Mouse (Mus musculus) lung, postnatal 0 days (tissue): ENCODE data around the gene Atf6. TPM values are rescaled to one million over a fixed set of nuclear protein-coding genes. Genes with fewer than 3 reads are reported as not detected.

Experiments
- ATAC-seq: fragments of 200-750 bp; cut with Nextera tagmentation; 2 replicates; pipeline ENCODE4 v1.8.0; 2017; ENCODE audit warnings: moderate library complexity
- DNase-seq: peaks from one replicate; pipeline ENCODE4 v3.0.0-alpha.2; 2016; ENCODE audit warnings: low spot score
- H3K27ac ChIP-seq: fragments of 300-500 bp; sonication (generic); 2 replicates; pipeline ENCODE4 v1.5.1; 2014; ENCODE audit warnings: antibody characterized with exemption, mild to moderate bottlenecking, low read length, mixed read lengths
- H3K27me3 ChIP-seq: fragments of 300-500 bp; sonication (generic); replicated peaks from 2 replicates; pipeline ENCODE4 v1.6.1; 2014; ENCODE audit warnings: low read length, mixed read lengths; ENCODE audit not compliant: insufficient read depth
- H3K36me3 ChIP-seq: fragments of 300-500 bp; sonication (generic); 2 replicates; pipeline ENCODE4 v1.6.1; 2014; ENCODE audit warnings: low read length, mixed read lengths; ENCODE audit not compliant: insufficient read depth
- H3K4me1 ChIP-seq: fragments of 300-500 bp; sonication (generic); 2 replicates; pipeline ENCODE4 v1.6.1; 2014; ENCODE audit warnings: antibody characterized with exemption, low read depth, low read length, mixed read lengths; ENCODE audit not compliant: insufficient read depth
- H3K4me2 ChIP-seq: fragments of 300-500 bp; sonication (generic); replicated peaks from 2 replicates; pipeline ENCODE4 v1.6.1; 2014; ENCODE audit warnings: low read depth, mild to moderate bottlenecking, low read length, moderate library complexity, mixed read lengths
- H3K4me3 ChIP-seq: fragments of 300-500 bp; sonication (generic); 2 replicates; pipeline ENCODE4 v1.5.1; 2014; ENCODE audit warnings: low read depth, low read length
- H3K9ac ChIP-seq: fragments of 300-500 bp; sonication (generic); replicated peaks from 2 replicates; pipeline ENCODE4 v1.6.1; 2014; ENCODE audit warnings: low read depth, mild to moderate bottlenecking
- H3K9me3 ChIP-seq: fragments of 300-500 bp; sonication (generic); 2 replicates; pipeline ENCODE4 v1.6.1; 2016; ENCODE audit warnings: low read length, mixed read lengths
- CTCF ChIP-seq: IDR thresholded peaks from 2 replicates; pipeline ENCODE4 v1.5.1; 2016; ENCODE audit warnings: antibody characterized with exemption, mild to moderate bottlenecking
- EP300 ChIP-seq: IDR thresholded peaks from 2 replicates; pipeline ENCODE4 v1.6.1; 2016; ENCODE audit warnings: antibody characterized with exemption, mild to moderate bottlenecking, control low read depth
- WGBS: fragments of 180-500 bp; shearing (Covaris S2); extraction: QIAGEN DNeasy Blood & Tissue Kit; methylation state at CpG from one replicate; pipeline ENCODE4 v1.1.7; 2014; 5-methylcytosine and 5-hydroxymethylcytosine counted together
- polyA plus RNA-seq: library from polyadenylated mRNA; unstranded; fragments of >200 nt; fragmentation: Nextera tagmentation; extraction: Ambion mirVana; gene quantifications from 2 replicates; pipeline ENCODE4 v1.2.1, GENCODE M21; 2015

Gene Atf6
- polyA plus RNA-seq, 1 experiment from 2014 or later: 11.0 TPM

DNA sequence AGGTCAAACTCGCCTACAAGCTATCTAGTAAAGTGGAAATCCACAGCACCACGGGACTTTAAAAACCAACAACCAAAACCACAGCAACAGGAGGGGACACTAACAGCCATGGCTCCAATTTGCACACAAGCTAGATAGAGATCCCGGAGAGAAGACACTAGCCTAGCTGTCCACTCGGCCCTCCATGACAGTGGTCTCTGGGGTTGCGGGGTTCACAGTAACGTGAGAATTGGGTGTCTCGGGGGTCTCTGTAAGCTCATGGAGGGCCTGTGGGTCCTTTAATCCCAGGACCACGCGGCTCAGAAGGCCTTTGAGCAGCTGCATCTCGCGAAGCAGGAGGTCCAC is 39.5 kb upstream of the Atf6 start:
- Histone ChIP-seq H3K9me3 (no peaks in the 10 kb centered on the region), H3K4me2 (peak overlapping the region; percentile 49), H3K27ac (no peak overlapping the region), H3K4me3 (peak overlapping the region; percentile 29; the same call in 1 of the 2 replicates), H3K36me3 (no peaks in the 10 kb centered on the region), H3K27me3 (peaks cover 19% of the 10 kb centered on the region), H3K9ac (no peak overlapping the region), H3K4me1 (peaks cover 4% of the 10 kb centered on the region)
- TF ChIP-seq EP300: no peak
- no peak for TF ChIP-seq CTCF
- DNase-seq (no peak), ATAC-seq (no peak)
- WGBS: 24% methylated on average over 11 of the region's 11 CpGs

DNA sequence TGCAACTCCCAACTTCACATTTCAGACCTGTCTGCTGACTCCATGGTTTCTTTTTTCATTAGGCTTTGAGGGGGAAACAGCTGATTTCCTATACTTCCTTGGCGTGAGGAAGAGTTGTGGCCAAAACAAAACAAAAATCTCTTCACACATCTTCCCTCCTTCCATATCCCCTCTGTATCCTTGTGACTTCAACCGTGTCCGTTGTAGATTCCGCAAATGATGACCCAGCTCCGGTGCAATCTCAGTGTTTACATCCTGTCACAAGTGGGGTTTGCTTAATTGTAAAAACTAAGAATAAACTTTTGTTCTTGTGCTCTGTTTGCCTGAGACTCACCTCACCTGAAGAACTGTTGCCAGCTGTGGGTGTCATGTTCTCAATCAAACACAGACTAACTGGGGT is 35.9 kb upstream of the Atf6 start:
- Histone ChIP-seq H3K36me3 (no peaks in the 10 kb centered on the region), H3K27me3 (peaks cover 15% of the 10 kb centered on the region), H3K4me2 (no peak overlapping the region), H3K9ac (no peak overlapping the region), H3K27ac (no peak overlapping the region), H3K4me1 (peaks cover 2% of the 10 kb centered on the region), H3K4me3 (no peak overlapping the region), H3K9me3 (no peaks in the 10 kb centered on the region)
- no peak for TF ChIP-seq EP300
- TF ChIP-seq CTCF: no peak
- DNase-seq (no peak), ATAC-seq (no peak)
- 20% methylated on average over 5 of the region's 5 CpGs for WGBS

DNA sequence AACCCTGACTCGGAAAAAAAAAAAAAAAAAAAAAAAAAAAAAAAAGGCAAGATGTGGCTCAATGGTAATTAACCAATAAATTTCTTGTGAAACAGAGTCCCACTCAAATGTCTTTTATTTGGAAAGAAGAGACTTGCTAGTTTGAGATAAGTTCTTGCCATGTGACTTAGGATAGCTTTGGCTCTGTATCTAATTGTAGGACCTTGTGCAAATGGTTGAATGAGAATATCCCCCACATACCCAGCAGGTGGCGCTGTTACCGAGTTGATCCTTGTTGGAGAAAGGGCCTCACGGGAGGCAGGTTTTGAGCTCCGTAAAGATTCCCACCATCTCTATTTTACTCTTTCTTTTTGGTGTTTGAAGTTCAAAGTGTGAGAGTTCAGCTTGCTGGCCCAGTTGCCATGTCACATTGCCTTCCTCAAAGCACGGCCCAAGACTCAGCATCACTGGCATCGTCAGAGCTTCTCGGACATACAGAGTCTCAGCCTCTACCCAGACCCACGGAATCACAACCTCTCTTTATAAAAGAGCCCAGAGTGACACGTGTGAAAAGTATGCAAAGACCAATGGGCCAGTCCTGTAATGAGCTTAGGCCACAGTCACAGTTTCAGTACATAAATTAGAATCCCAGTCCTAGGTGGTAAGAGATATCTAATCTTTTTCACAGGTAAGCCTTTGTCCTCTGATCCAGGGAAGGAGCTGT is 34.1 kb upstream of the Atf6 start:
- no peaks in the 10 kb centered on the region; the same call in 1 of the 2 replicates for H3K27me3 ChIP-seq
- peak; percentile 55 for ATAC-seq
- H3K27ac ChIP-seq: no peak overlapping the region
- H3K36me3 ChIP-seq: no peaks in the 10 kb centered on the region
- no peak overlapping the region for H3K4me3 ChIP-seq
- peak; percentile 85 for TF ChIP-seq CTCF
- no peak for TF ChIP-seq EP300
- DNase-seq: peak; percentile 88
- H3K9ac ChIP-seq: no peak overlapping the region
- H3K4me2 ChIP-seq: no peak overlapping the region
- 30% methylated on average over 10 of the region's 10 CpGs for WGBS
- no peaks in the 10 kb centered on the region for H3K9me3 ChIP-seq
- no peaks in the 10 kb centered on the region for H3K4me1 ChIP-seq

GRCm38 (mm10) chr1:170900799-170901467 is 33.4 kb upstream of the Atf6 start:
- DNase-seq (peak; percentile 81), ATAC-seq (no peak)
- no peaks in the 10 kb centered on the region for H3K4me1 ChIP-seq
- TF ChIP-seq EP300: no peak
- peak; percentile 65 for TF ChIP-seq CTCF
- H3K27ac ChIP-seq: no peak overlapping the region
- no peak overlapping the region for H3K4me3 ChIP-seq
- H3K27me3 ChIP-seq: no peaks in the 10 kb centered on the region
- no peaks in the 10 kb centered on the region for H3K9me3 ChIP-seq
- H3K9ac ChIP-seq: no peak overlapping the region
- no peak overlapping the region for H3K4me2 ChIP-seq
- no peaks in the 10 kb centered on the region for H3K36me3 ChIP-seq
- WGBS: 31% methylated on average over 10 of the region's 10 CpGs

- no peak for DNase-seq
Observed at GRCm38 (mm10) chr1:170898413-170899075, 31.0 kb upstream of the Atf6 start.

GRCm38 (mm10) chr1:170896651-170897281 is 29.2 kb upstream of the Atf6 start:
- no peaks in the 10 kb centered on the region for H3K9me3 ChIP-seq
- no peak overlapping the region for H3K9ac ChIP-seq
- H3K4me2 ChIP-seq: no peak overlapping the region
- H3K4me3 ChIP-seq: no peak overlapping the region
- H3K27ac ChIP-seq: no peak overlapping the region
- WGBS: 70% methylated on average over 5 of the region's 5 CpGs
- TF ChIP-seq CTCF (no peak), EP300 (peak; percentile 33; the same call in 1 of the 2 replicates)
- ATAC-seq (no peak), DNase-seq (no peak)
- H3K27me3 ChIP-seq: no peaks in the 10 kb centered on the region
- no peaks in the 10 kb centered on the region for H3K36me3 ChIP-seq
- H3K4me1 ChIP-seq: no peaks in the 10 kb centered on the region

More at GRCm38 (mm10) chr1:170898413-170899075, 31.0 kb upstream of the Atf6 start:
- WGBS: 44% methylated on average over 16 of the region's 16 CpGs
- no peak overlapping the region for H3K4me2 ChIP-seq
- H3K4me1 ChIP-seq: no peaks in the 10 kb centered on the region
- no peak overlapping the region for H3K27ac ChIP-seq
- ATAC-seq: peak; percentile 33; the same call in 1 of the 2 replicates
- TF ChIP-seq CTCF (no peak), EP300 (no peak)
- no peaks in the 10 kb centered on the region for H3K9me3 ChIP-seq
- H3K9ac ChIP-seq: no peak overlapping the region
- no peaks in the 10 kb centered on the region for H3K27me3 ChIP-seq
- no peak overlapping the region for H3K4me3 ChIP-seq
- H3K36me3 ChIP-seq: no peaks in the 10 kb centered on the region
